Mouse (Mus musculus): ENCODE measurements at regions not wholly inside any gene's neighbourhood (a gene's known extent, or its start where the extent isn't known, plus 50 kb on each side); places are given as distances from the start of the nearest gene placed in this dataset.

DNA sequence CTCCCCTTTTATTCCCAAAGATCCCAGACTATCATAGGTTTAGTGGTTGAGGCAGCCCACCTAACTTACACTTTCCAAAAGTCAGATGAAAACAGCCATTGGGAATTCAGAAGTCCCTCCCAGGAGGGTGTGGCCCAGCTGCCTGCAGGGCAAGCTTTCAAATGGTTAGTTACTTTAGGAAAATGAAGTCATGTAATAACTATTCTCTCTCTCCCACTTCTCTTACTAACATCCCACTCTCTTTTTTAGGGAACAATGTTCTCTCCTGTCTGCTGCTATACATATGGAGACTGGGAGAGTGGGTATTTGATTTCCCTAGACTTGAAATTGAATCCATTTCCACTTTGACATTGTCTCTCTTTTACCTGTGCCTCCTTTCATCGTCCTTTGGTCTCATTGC is 55.0 kb downstream of the Zfp648 start:
- 76% methylated on average over 1 of the region's 1 CpGs for WGBS
- peaks cover 3% of the 10 kb centered on the region; the same call in 1 of the 2 replicates for H3K4me1 ChIP-seq (ENCODE audit: control insufficient read depth, insufficient read depth, low read length)
- TF ChIP-seq CTCF (IDR thresholded peaks at IDR 0.05; ENCODE audit: insufficient read depth, low read length) = no peak
- no peak overlapping the region for H3K4me3 ChIP-seq (replicated peaks; ENCODE audit: extremely low read depth, low read depth, low read length)
- no peak for DNase-seq

DNA sequence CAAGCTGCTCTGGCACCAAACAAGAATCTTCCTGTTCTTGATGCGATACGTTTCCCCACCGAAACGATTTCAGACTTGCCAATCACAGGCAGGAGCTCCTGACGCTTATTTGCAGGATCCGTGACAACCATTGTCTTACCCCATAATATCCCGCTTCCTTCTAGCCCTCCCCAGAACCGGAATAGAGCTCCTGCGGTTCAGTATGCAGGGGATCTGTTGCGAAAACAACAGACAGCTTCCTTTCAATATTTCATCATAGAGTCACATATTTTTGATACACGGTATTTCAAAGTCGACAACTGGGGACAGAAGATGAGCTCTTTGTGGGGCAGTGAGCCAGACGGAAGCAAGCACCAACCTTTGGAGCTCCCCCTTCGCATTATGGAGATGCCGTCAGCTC is 55.8 kb downstream of the Zfp648 start:
- TF ChIP-seq POLR2A (IDR thresholded peaks at IDR 0.05; ENCODE audit: borderline replicate concordance, extremely low read depth, low read depth, low read length) = no peak
- TF ChIP-seq CTCF (IDR thresholded peaks at IDR 0.05; ENCODE audit: insufficient read depth, low read length) = no peak
- Histone ChIP-seq H3K4me1 (ENCODE audit: control insufficient read depth, insufficient read depth, low read length) (peaks cover 3% of the 10 kb centered on the region; the same call in 1 of the 2 replicates), H3K4me3 (replicated peaks; ENCODE audit: extremely low read depth, low read depth, low read length) (no peak overlapping the region)
- DNase-seq = no peak
- 69% methylated on average over 15 of the region's 15 CpGs for WGBS

DNA sequence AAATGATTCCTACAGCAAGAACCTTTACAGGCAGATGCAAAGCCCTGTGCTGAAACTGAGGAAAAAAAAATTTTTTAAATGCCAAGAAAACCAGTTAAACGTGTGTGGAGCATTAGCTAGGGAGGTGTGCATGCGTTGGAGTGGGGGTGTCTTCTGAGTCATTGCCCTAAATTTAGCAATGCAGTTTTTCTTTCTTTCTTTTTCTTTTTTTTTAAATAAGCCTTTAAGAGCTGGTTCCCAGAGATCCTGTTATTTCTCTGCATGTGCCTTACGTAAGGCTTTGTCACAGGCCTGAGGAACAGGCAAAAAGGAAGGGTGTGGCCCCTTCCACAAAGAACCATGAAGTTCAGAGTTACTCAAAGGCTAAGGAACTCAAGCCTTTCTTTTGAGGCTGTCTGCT is 57.5 kb downstream of the Zfp648 start:
- 26% methylated on average over 3 of the region's 3 CpGs for WGBS
- peaks cover 3% of the 10 kb centered on the region; the same call in 1 of the 2 replicates for H3K4me1 ChIP-seq (ENCODE audit: control insufficient read depth, insufficient read depth, low read length)
- TF ChIP-seq POLR2A (IDR thresholded peaks at IDR 0.05; ENCODE audit: borderline replicate concordance, extremely low read depth, low read depth, low read length) = no peak
- TF ChIP-seq CTCF (IDR thresholded peaks at IDR 0.05; ENCODE audit: insufficient read depth, low read length) = no peak
- DNase-seq = no peak
- no peak overlapping the region for H3K4me3 ChIP-seq (replicated peaks; ENCODE audit: extremely low read depth, low read depth, low read length)

DNA sequence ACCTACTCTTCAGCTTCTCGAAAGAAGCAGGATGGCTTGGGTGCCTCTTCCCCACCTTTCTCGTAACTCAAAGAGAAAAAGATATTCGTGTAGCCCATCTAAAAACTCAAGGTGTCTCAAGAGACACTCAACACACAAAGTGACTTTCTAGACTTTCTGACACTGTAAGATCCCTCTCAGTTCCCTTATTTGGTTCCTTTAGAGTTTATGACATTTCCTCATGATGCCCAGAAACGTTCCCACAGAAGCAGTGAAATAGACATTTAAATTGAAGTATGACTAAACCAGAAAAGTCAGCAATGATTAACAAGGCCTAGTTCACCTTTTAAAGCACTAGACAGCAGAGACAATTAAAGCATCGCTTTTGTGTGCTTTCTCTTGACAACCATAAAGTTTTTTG is 59.4 kb downstream of the Zfp648 start:
- TF ChIP-seq CTCF (IDR thresholded peaks at IDR 0.05; ENCODE audit: insufficient read depth, low read length) = no peak
- TF ChIP-seq POLR2A (IDR thresholded peaks at IDR 0.05; ENCODE audit: borderline replicate concordance, extremely low read depth, low read depth, low read length) = no peak
- DNase-seq = no peak
- WGBS = 81% methylated on average over 5 of the region's 5 CpGs
- H3K4me1 ChIP-seq (ENCODE audit: control insufficient read depth, insufficient read depth, low read length) = peaks cover 3% of the 10 kb centered on the region; the same call in 1 of the 2 replicates
- no peak overlapping the region for H3K4me3 ChIP-seq (replicated peaks; ENCODE audit: extremely low read depth, low read depth, low read length)

DNA sequence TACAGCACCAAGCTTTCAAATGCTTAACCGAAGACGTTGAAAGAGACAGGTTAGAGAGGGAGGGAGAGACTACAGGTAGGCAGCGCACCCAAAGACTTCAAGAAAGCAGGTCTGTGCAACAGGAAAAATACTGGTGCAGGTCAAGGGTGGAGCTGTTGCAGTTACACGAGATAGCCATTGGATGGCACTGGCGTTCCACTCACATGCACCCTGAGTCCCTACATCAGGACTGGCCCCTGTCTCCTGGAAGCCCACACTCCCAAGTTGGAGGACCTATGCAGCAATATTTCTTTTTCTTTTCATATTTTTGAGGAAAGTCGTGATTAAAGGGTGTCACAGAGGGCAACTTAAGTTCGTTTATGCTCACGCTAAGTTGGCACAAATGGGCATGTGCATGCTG is 80.5 kb downstream of the Zfp648 start:
- peak; percentile 8 for DNase-seq

DNA sequence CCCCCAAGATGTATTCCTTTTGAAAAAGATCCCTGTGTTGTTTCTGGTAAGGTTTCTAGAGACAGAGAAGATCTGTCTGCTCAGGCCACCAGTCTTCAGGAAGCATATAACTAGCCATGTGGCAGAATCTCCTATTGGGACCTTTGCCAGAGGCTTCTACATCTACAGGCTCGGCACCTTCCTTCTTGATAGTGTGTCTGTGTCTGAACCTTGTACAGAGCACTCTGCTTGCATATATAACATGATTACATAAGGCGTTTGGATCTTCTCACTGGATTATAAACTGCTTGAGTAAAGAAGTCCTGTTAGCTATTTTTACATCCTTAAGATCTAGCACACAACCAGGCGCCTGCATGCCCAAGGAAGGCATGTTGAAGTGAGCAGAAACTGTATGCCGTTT is 85.1 kb downstream of the Zfp648 start:
- TF ChIP-seq POLR2A (IDR thresholded peaks at IDR 0.05; ENCODE audit: borderline replicate concordance, extremely low read depth, low read depth, low read length) (no peak), CTCF (IDR thresholded peaks at IDR 0.05; ENCODE audit: insufficient read depth, low read length) (no peak)
- DNase-seq = no peak
- no peaks in the 10 kb centered on the region for H3K4me1 ChIP-seq (ENCODE audit: control insufficient read depth, insufficient read depth, low read length)
- no peak overlapping the region for H3K4me3 ChIP-seq (replicated peaks; ENCODE audit: extremely low read depth, low read depth, low read length)
- WGBS = 68% methylated on average over 4 of the region's 4 CpGs

More for the DNA sequence above, 80.5 kb downstream of the Zfp648 start:
- TF ChIP-seq CTCF (IDR thresholded peaks at IDR 0.05; ENCODE audit: insufficient read depth, low read length) (peak; percentile 96), POLR2A (IDR thresholded peaks at IDR 0.05; ENCODE audit: borderline replicate concordance, extremely low read depth, low read depth, low read length) (no peak)
- H3K4me1 ChIP-seq (ENCODE audit: control insufficient read depth, insufficient read depth, low read length) = no peaks in the 10 kb centered on the region
- no peak overlapping the region for H3K4me3 ChIP-seq (replicated peaks; ENCODE audit: extremely low read depth, low read depth, low read length)
- WGBS = 19% methylated on average over 8 of the region's 8 CpGs

DNA sequence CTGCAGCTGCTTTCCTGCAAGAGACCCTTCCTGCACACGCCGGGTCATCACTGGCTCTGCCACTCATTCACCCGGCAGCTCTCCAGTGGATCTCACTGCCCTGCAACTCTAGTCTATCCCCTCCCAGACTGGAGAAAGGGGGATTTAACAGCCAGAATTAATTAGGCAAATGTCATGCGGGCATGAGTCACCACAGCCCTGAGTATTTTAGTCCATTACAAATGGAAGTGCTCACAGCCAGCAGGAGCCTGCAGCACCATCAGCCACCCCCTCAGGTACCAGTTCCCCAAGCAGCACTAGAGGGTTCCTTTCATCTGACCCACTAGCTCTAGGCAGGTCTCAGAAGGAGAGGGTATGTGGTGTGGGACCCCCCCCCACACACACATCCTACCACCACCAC is 91.7 kb downstream of the Zfp648 start:
- H3K4me3 ChIP-seq (replicated peaks; ENCODE audit: extremely low read depth, low read depth, low read length) = no peak overlapping the region
- no peaks in the 10 kb centered on the region for H3K4me1 ChIP-seq (ENCODE audit: control insufficient read depth, insufficient read depth, low read length)
- no peak for DNase-seq
- WGBS = 70% methylated on average over 4 of the region's 4 CpGs
- TF ChIP-seq POLR2A (IDR thresholded peaks at IDR 0.05; ENCODE audit: borderline replicate concordance, extremely low read depth, low read depth, low read length) = no peak
- TF ChIP-seq CTCF (IDR thresholded peaks at IDR 0.05; ENCODE audit: insufficient read depth, low read length) = no peak

DNA sequence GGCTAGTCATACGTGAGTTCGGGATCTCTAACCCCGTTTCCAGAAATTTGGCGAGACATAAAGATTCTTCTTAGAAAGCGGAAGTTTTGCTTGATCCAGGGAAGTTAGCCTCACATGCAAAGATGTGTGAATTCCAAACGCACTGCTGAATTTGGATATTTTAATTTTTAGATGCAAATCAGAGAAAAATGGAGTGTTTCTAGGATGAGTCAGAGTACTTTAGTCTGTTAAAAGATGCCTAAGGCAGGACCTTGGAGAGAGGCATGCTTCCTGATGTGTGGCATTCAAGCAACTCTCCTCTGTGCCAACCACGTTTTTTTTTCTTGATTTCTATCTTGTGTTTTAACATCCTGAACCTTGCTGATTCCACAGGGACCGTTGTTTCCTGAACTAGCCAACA is 95.1 kb downstream of the Zfp648 start:
- no peaks in the 10 kb centered on the region for H3K4me1 ChIP-seq (ENCODE audit: control insufficient read depth, insufficient read depth, low read length)
- no peak overlapping the region for H3K4me3 ChIP-seq (replicated peaks; ENCODE audit: extremely low read depth, low read depth, low read length)
- TF ChIP-seq CTCF (IDR thresholded peaks at IDR 0.05; ENCODE audit: insufficient read depth, low read length) (no peak), POLR2A (IDR thresholded peaks at IDR 0.05; ENCODE audit: borderline replicate concordance, extremely low read depth, low read depth, low read length) (no peak)
- WGBS = 76% methylated on average over 8 of the region's 8 CpGs
- DNase-seq = no peak

DNA sequence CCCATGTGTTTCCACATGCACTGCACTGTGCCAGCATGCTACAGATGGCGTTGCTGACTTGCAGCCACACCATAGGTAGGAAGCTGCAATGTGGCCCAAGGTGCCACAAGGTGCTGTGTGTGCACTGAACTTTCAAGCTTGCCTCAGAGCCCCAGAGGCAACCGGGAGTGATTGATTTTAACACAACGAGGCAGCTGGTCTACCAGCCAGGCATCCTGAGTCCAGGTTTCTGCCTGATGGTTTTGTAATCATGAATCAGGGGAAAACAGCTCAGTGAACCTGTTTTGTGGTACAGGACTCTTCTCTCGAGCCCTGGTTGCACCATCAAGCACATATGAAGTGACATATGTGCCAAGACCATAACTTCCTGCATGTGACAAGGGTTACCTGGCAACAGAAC is 98.9 kb downstream of the Zfp648 start:
- Histone ChIP-seq H3K4me1 (ENCODE audit: control insufficient read depth, insufficient read depth, low read length) (no peaks in the 10 kb centered on the region), H3K4me3 (replicated peaks; ENCODE audit: extremely low read depth, low read depth, low read length) (no peak overlapping the region)
- no peak for DNase-seq
- TF ChIP-seq CTCF (IDR thresholded peaks at IDR 0.05; ENCODE audit: insufficient read depth, low read length) (no peak), POLR2A (IDR thresholded peaks at IDR 0.05; ENCODE audit: borderline replicate concordance, extremely low read depth, low read depth, low read length) (no peak)
- WGBS = 62% methylated on average over 4 of the region's 4 CpGs

DNA sequence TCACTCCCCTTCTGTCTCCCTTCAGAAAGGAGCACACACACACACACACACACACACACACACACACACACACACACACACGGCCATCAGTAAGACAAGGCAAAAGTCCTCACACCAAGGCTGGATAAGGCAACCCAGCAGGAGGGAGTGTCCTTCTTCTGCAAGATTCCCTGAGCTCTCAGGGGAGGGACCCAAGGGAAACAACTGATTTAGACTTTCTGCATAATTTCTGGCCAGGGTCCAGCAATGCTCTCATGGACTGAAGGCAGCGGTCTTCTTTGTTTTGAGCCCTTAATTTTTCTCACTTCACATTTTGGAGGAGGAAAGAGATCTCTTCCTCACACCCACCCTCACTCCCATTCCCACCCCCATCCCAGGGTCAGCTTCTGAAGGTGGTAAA is 108.7 kb downstream of the Zfp648 start:
- TF ChIP-seq CTCF (IDR thresholded peaks at IDR 0.05; ENCODE audit: insufficient read depth, low read length) = no peak
- TF ChIP-seq POLR2A (IDR thresholded peaks at IDR 0.05; ENCODE audit: borderline replicate concordance, extremely low read depth, low read depth, low read length) = no peak
- Histone ChIP-seq H3K4me3 (replicated peaks; ENCODE audit: extremely low read depth, low read depth, low read length) (no peak overlapping the region), H3K4me1 (ENCODE audit: control insufficient read depth, insufficient read depth, low read length) (no peaks in the 10 kb centered on the region)
- DNase-seq = no peak
- 22% methylated on average over 2 of the region's 2 CpGs for WGBS

Data from lung, adult 2 months (tissue).